Mouse (Mus musculus) MEL (cell line): ENCODE measurements around the gene Opa1.

Source experiments
- CTCF ChIP-seq, 3 experiments: IDR thresholded peaks in 2 of 3; conservative IDR thresholded peaks in 1 of 3; 2 replicates each; pipeline ENCODE4 v1.5.1; 2011 to 2012; ENCODE audit warnings: low read length in 3 of 3, low read depth in 2 of 3, mild to moderate bottlenecking in 2 of 3, improper control_type of control experiment in 1 of 3, inconsistent platforms in 1 of 3, mixed read lengths in 1 of 3, moderate library complexity in 1 of 3; ENCODE audit not compliant: control insufficient read depth in 1 of 3, insufficient read depth in 1 of 3, poor library complexity in 1 of 3, severe bottlenecking in 1 of 3
- TCF12 ChIP-seq: IDR thresholded peaks from 2 replicates; pipeline ENCODE4 v1.6.1; 2014; ENCODE audit warnings: low read depth, mild to moderate bottlenecking, inconsistent platforms, low read length, improper control_type of control experiment, moderate library complexity

GRCm38 (mm10) chr16:29668451-29668850 lies 89.3 kb downstream of the Opa1 start:
- TF ChIP-seq CTCF (IDR thresholded peaks at IDR 0.05 in 2 of 3, conservative IDR thresholded peaks at IDR 0.05 in 1 of 3; ENCODE audit: control insufficient read depth in 1 of 3, insufficient read depth in 1 of 3, low read depth in 2 of 3, low read length in 3 of 3, poor library complexity in 1 of 3, severe bottlenecking in 1 of 3): no peak
- no peak for TF ChIP-seq TCF12
